Mouse (Mus musculus): ENCODE results near the gene Xpnpep1.

- TF ChIP-seq CTCF (IDR thresholded peaks at IDR 0.05; ENCODE audit: insufficient read depth, low read length) (no peak), POLR2A (IDR thresholded peaks at IDR 0.05; ENCODE audit: borderline replicate concordance, extremely low read depth, low read depth, low read length) (no peak)
Observed at GRCm38 (mm10) chr19:53064972-53065361, 25.0 kb upstream of the Xpnpep1 start.
